Mouse (Mus musculus): ENCODE results near the gene Psmg3.

Psmg3 gene

DNA sequence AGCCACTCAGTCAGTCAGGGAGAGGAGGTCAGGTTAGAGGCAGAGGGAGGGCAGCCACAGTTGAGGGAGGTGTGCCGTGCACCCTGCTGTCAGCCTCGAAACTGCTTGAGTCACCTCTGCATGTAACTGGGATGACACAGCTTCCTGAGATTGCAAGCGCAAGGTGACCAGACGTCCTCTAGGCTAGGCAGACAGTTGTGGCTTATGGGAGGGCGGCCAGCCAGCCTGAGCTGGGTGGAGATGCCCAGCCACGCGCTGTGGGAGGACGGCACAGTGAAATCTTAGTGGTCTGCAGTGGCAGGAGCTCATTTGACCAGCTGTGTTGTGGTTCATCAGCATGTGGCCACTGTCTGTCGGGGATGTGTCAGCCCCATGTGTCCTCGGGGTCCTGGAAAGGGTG is 31.7 kb downstream of the Psmg3 start:
- CTCF ChIA-PET: no interaction called here

GRCm38 (mm10) chr5:139794137-139794536 is 32.5 kb downstream of the Psmg3 start:
- CTCF ChIA-PET: no interaction called here

DNA sequence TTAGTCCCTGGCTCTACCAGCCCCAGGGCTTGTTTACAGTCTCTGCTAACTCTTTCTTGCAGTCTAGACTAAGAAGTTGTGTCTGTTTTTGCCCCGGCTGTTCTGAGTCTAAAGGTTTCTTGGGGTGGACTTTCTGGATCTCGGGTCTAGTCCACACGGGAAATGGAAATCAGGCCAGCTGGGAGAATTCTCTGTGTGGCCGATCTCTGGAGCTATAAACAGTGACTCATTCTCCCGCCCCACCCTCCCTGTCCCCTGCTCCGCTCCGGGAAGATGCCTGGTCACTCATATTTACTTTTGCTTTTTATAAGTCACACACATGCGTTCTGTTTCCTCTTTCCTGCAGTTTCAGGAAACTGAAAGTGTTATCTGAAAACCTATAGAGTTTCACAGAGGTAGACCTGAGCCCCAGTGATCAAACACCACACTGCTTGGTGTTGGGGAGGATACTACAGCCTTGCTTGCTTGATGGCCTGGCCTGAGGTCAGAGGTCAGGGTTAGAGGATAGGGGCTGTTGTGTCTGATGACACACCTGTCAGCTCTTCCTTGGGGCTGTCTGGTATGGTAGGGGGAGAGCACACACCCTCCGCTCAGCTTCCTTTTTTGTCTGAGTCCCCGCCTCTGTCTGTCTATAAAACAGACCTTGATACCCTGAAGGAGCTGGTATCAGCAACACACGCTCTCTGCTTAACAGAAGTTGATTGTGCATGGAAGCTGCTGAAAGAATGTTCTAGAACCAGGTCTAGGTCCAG is 33.2 kb downstream of the Psmg3 start:
- CTCF ChIA-PET: no interaction called here

- CTCF ChIA-PET: no interaction called here
Measured at GRCm38 (mm10) chr5:139792966-139793337, 33.7 kb downstream of the Psmg3 start.

DNA sequence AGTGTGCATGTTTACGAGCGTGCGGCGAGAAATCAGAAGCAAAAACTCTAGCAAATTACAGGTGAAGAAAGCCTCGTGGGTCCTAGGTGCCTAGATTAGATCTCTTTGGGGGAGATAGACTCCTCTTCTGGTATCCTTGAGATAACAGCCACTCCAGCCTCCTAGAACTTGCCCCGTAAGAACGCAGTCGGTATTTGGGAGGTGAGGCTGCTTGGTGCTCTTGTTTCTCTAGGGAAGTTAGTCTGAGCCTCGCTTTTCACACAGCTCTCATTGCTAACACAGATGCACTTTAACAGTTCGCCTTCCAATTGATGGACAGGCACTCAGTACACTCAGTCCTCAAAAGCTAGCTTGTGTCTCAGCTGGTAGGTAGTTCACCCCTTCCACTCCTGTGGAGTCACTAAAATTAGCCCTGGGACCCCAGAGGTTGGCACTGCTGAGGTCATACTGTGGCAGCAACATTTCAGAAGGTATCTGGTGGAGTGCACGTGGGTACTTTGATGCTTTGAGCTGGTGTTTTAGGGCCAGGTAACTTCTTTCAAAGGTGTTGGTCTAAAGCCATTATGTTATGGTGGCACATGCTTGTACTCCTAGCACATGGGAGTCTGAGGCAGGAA is 34.4 kb downstream of the Psmg3 start:
- CTCF ChIA-PET: interaction anchor here (0.6 kb wide), 1 partner anchor 624 kb away, joined by 12 read pairs; no protein-coding TSS in a partner anchor

DNA sequence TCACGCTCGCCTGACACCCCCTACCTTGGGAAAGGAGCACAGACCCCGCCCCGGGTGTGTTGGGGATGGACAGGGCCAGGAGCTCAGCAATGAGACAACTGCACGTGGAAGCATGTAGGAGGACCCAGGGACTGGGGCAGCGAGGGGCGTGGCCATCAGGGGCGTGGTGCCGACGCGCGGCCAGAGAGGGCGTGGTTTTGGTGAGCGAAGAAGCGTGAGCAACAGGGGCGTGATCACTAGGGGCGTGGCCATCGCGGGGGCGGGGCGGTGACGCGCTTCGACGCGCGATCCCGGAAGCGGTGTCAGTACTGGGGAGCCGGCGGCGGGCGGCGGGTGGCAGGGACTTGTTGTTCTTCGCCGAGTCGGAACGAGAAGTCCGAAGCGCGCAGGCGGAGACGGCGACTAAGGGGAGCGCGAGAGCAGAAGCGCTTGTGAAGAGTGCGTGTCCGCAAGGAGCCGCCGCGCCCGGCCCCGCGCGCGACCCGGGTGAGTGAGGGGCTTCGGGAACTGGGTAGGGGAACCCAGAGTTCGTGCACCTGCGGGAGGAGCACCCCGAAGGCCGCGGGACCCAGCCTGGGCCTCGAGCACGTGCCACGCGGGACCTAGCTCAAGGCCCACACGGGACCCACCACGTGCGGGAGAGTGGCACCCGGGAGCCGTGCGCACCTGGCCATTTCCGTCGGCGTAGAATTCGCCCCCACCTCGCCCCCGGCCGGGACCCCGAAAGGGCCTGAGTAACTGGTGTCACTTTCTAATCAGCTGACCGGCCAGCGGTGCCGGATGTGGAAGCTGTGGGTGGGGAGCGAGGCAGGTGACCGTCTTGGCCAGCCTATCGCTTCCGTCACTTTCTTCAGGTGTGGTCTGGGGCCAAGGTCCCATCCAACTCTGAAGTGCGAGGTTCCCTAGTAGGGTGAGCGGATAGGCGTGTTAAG is 35.2 kb downstream of the Psmg3 start, which contains the start of gene Mafk:
Gene Mafk, plus strand, starts transcription at position 287 of the 932 bp plus-strand sequence.
- CTCF ChIA-PET: interaction anchor here (0.6 to 0.7 kb wide), 2 partner anchors 16 to 38 kb away, joined by 3 to 4 read pairs; partner anchors contain the start of gene Ints1

DNA sequence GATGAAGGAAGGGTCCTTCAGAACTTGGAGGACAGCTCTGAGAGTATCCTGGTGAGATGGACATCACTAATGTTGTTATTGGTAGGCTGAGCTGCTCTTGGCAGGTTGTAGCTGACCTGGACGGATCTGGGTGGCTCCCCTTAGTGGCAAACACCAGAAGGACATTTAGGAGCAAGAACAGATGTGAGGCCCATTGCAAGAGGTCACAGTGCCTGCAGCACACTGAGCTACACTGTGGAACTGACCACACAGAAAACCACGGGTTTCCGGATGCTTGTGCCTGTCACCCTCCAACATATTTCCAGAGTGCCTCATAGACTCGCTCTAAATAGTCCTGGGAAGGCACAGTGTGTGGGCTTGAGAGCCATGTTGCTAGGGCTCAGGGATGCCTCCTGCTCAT is 37.2 kb downstream of the Psmg3 start:
- CTCF ChIA-PET: no interaction called here

- CTCF ChIA-PET: no interaction called here
Measured at GRCm38 (mm10) chr5:139781406-139781805, 45.3 kb downstream of the Psmg3 start.

- CTCF ChIA-PET: no interaction called here
Measured at GRCm38 (mm10) chr5:139776966-139777365, 49.7 kb downstream of the Psmg3 start.

DNA sequence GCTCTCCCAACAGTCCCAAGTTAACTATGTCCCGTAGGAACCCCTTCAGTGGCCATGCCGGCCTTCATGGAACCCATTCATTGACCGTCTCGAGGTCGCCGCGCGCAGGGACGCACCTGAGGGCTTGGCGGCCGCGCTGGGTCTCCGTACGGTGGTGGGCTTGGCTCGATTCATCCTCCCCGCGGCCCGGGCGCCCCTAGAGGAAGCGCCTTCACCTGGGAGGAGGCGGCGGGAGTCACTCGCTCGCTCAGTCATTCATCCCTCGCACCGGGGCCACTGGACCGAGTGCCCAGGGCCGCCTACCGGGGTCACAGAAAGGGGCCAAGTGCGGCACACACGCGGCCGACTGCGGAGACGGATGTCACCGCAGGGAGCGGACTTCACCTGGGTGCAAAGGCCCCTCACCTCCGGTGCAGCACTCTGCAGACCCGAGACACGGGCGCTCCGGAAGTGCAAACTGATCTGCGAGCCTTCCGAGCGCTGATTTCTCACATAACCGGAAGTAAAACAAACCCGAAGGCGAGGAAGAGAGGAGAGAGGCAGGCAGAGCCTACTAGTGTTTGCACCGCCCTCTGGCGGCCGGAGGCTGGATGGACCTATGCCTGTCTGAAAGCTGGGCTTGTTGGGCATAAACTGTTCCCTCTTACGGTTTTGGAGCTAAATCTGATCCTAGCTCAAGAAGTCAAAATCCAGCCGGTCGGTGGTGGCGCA is 51.3 kb downstream of the Psmg3 start, which contains the start of gene Ints1:
Gene Ints1, minus strand, starts transcription at position 459 of the 711 bp plus-strand sequence.
- CTCF ChIA-PET: interaction anchor here (1.0 kb wide), 1 partner anchor 16 kb away, joined by 3 read pairs; no protein-coding TSS in a partner anchor

All from spleen, embryonic (tissue).